Mouse (Mus musculus): Measurements from ENCODE around the gene Nfat5.

DNA sequence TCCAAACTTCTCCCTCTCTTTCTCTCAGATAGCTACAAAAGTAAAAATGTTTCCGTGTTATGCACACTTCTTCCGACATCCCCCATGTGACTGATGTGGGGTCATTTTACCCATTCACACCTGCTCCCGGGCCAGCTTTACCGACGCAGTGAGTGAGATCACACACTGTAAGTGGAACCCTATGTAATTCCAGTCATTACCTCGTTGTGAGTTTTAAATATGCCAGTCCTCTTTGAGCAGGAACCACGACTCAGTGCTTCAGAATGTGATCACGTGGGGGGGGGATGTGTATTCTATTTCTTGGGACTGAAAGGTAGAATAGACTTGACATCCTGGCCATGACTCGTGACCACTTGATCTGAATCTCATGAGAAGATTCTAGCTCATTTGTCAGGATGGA is 24.8 kb upstream of the Nfat5 start:
- no peak for TF ChIP-seq POLR2A (IDR thresholded peaks at IDR 0.05; ENCODE audit: low read depth, low read length)
- TF ChIP-seq CTCF (IDR thresholded peaks at IDR 0.05; ENCODE audit: borderline replicate concordance, insufficient read depth, low read length) = no peak

Data from embryonic fibroblast, embryonic 13.5 days (primary cell).